Mouse (Mus musculus): ENCODE measurements around the gene Bpifb3.

- TF ChIP-seq POLR2A (IDR thresholded peaks at IDR 0.05; ENCODE audit: low read depth, low read length) (no peak), CTCF (conservative IDR thresholded peaks at IDR 0.05; ENCODE audit: insufficient read depth, insufficient read length, low read depth, low read length) (no peak)
These were observed 3.2 kb downstream of the Bpifb3 start for GRCm38 (mm10) chr2:153921246-153921645.
